Mouse (Mus musculus) retina, embryonic 14.5 days (tissue): ENCODE data around the gene Chrm4.

Source experiments
- DNase-seq: peaks from one replicate; pipeline ENCODE4 v3.0.0-alpha.2; 2015; ENCODE audit warnings: low spot score

Chrm4 gene

DNA sequence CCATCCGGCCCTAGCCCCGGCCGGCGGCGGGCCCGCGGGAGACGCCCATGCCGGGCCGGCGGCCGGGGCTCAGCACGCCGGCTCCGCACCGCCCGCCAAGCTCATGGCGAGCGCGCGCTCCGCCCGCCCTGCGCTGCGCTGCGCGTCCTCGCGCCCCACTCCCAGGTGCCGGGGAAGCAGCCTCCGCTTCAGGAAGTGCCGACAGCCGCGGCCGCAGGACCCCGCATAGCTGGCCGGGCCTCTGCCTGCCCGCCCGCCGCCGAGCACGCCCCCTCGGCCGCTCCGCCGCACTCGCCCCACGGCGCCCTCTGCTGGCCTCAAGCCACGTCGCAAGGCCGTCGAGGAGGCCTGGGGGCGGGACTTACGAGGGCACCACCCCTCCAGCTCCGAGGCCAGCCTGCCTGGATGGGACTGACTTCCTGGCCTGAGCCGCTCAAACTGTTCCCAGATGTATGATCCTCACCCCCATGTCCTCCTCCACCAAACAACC lies 36.4 kb downstream of the Chrm4 start:
- peak; percentile 94 for DNase-seq

- no peak for DNase-seq
Measured at GRCm38 (mm10) chr2:91964610-91965204, 37.7 kb downstream of the Chrm4 start.

- DNase-seq, result no peak
Measured at GRCm38 (mm10) chr2:91965417-91965816, 38.4 kb downstream of the Chrm4 start.

- DNase-seq, result no peak
Measured at GRCm38 (mm10) chr2:91966367-91966766, 39.3 kb downstream of the Chrm4 start.

DNA sequence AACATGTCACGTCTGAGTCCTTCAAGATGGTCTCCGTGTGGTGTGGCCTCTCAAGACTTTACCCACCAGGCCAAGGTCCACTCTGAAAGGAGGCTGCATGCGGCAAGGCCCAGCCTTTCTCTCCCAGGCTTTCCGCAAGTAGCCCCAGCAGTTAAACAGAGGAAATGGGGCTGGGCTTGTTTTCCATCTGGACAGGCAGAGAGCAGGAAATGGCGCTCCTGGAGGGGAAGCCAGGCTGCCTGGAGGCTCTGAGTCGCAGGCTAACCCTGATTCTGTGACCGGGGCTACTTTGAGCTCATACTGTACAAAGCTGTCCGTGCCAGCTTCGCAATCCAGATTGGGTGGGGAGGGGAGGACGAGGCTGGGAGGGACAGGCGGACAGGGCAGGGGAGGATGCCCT lies 40.9 kb downstream of the Chrm4 start:
- DNase-seq, result no peak

GRCm38 (mm10) chr2:91971231-91972097 lies 44.4 kb downstream of the Chrm4 start:
- DNase-seq, result no peak

DNA sequence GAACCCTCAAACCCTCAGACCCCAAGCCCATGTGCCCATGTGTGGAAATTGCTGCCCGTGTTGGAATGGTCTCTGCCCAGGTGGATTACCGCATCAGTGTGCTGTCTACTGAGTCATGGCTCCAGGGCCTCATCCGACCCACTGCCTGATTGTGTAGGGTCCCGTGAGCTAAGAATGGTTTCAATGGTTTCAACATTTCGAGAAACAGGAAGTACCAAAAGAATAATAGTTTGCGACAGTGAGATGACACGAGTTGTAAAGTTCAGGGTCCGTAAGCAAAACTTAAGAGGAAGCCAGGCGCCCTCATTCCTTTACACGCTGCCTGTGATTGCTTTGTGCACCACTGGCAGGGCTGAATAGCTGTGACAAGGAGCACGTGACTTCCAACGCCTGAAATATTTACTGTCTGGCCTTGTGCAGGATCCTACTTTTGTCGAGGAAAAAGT lies 45.1 kb downstream of the Chrm4 start:
- no peak for DNase-seq

- no peak for DNase-seq
Measured at GRCm38 (mm10) chr2:91973416-91974135, 46.5 kb downstream of the Chrm4 start.

GRCm38 (mm10) chr2:91975581-91976541 lies 48.8 kb downstream of the Chrm4 start, which contains the start of gene Dgkz:
Gene Dgkz, minus strand, starts transcription at chr2:91975864.
- DNase-seq, result no peak

DNA sequence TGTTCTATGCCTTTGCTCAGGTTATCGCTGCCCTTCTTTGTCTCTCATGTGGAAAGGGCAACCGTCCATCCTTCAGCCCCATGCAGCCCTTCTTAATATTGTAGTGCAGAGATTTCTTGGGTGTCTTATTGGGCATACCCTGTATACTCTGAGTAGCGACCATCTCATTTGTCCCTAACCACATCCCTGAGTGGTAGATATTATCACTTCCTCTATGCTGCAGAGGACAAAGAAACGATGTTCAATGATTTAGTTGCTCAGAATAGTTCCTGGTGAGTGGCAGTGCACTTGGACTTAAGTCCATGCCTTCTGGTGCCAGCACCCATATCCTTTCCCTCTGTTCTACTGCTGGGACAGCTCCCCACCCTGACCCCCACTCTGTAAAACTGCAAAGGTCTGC lies 50.9 kb downstream of the Chrm4 start:
- DNase-seq, result no peak
